Mouse (Mus musculus) intestine, embryonic 15.5 days (tissue): ENCODE measurements around the gene Cd34. TPM values are rescaled to one million over a fixed set of nuclear protein-coding genes. Genes with fewer than 3 reads are reported as not detected.

Experiments used
- ATAC-seq: fragments of 200-750 bp; cut with Nextera tagmentation; 2 replicates; pipeline ENCODE4 v1.8.0; 2017; ENCODE audit warnings: moderate TSS enrichment, moderate library complexity
- H3K27ac ChIP-seq: fragments of 300-500 bp; sonication (generic); 2 replicates; pipeline ENCODE4 v1.5.1; 2015; ENCODE audit warnings: mild to moderate bottlenecking, inconsistent platforms
- H3K27me3 ChIP-seq: fragments of 300-500 bp; sonication (generic); replicated peaks from 2 replicates; pipeline ENCODE4 v1.6.1; 2015; ENCODE audit warnings: inconsistent platforms
- H3K36me3 ChIP-seq: fragments of 300-500 bp; sonication (generic); 2 replicates; pipeline ENCODE4 v1.6.1; 2015; ENCODE audit warnings: inconsistent platforms
- H3K4me1 ChIP-seq: fragments of 300-500 bp; sonication (generic); replicated peaks from 2 replicates; pipeline ENCODE4 v1.6.1; 2015; ENCODE audit warnings: inconsistent platforms
- H3K4me2 ChIP-seq: fragments of 300-500 bp; sonication (generic); replicated peaks from 2 replicates; pipeline ENCODE4 v1.6.1; 2015; ENCODE audit warnings: mild to moderate bottlenecking, inconsistent platforms
- H3K4me3 ChIP-seq: fragments of 300-500 bp; sonication (generic); replicated peaks from 2 replicates; pipeline ENCODE4 v1.5.1; 2015; ENCODE audit warnings: inconsistent platforms
- H3K9ac ChIP-seq: fragments of 300-500 bp; sonication (generic); 2 replicates; pipeline ENCODE4 v1.6.1; 2015; ENCODE audit warnings: inconsistent platforms
- H3K9me3 ChIP-seq: fragments of 300-500 bp; sonication (generic); 2 replicates; pipeline ENCODE4 v1.6.1; 2016; ENCODE audit warnings: inconsistent platforms
- WGBS: fragments of 180-500 bp; shearing (Covaris S2); methylation state at CpG from one replicate; pipeline ENCODE4 v1.1.7; 2015; 5-methylcytosine and 5-hydroxymethylcytosine counted together
- polyA plus RNA-seq: library from polyadenylated mRNA; unstranded; fragments of >200 nt; fragmentation: Nextera tagmentation; extraction: Ambion mirVana; gene quantifications from 2 replicates; pipeline ENCODE4 v1.2.1, GENCODE M21; 2015

Gene Cd34
- polyA plus RNA-seq, 1 experiment from 2014 or later = 65.1 TPM

DNA sequence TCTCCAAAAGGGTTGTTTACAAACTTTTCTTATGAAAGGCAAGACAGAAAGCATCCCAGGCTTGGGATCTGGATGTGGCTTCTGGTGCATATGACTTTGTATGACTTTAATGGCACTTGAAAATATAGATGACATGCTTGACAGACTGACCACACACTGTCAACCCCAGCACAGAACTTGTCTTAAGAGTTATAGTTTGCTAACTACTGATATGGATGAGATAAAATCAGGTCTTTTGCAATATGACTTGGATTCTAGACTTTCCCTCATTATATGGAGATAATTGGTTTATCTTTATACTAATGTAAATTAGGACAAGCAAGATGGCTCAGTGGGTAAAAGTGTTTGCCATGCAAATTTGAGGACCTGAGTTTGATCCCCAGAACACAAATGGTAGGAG lies 4.3 kb downstream of the Cd34 start:
- Histone ChIP-seq H3K9me3 (no peaks in the 10 kb centered on the region), H3K4me2 (no peak overlapping the region), H3K9ac (no peak overlapping the region), H3K4me3 (no peak overlapping the region), H3K27ac (no peak overlapping the region), H3K36me3 (no peaks in the 10 kb centered on the region), H3K4me1 (no peaks in the 10 kb centered on the region), H3K27me3 (peaks cover 4% of the 10 kb centered on the region; the same call in 1 of the 2 replicates)
- ATAC-seq = no peak

DNA sequence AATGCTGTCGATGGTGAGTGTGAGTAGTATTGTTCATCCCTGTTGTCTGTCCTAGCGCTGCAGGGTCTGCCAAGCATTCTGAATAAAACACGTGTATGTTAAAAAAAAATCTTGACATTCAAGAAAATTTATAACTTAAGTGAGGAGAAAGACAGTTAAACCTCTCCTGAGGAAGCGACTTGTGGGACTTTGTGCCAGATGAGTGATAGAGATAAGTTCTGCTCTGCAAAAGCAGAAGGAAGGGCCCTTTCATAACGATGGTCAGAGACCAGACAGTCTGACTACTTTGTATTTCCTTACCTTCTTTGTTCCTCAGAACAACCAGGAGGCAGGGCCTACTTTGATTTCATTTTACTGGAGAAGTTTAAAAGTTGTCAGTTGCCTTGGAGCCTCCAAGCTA lies 4.9 kb downstream of the Cd34 start:
- H3K36me3 ChIP-seq = no peaks in the 10 kb centered on the region
- no peak for ATAC-seq
- peaks cover 4% of the 10 kb centered on the region; the same call in 1 of the 2 replicates for H3K27me3 ChIP-seq
- H3K4me1 ChIP-seq = no peaks in the 10 kb centered on the region
- H3K4me3 ChIP-seq = no peak overlapping the region
- H3K27ac ChIP-seq = no peak overlapping the region
- H3K9ac ChIP-seq = no peak overlapping the region
- 65% methylated on average over 5 of the region's 5 CpGs for WGBS
- no peaks in the 10 kb centered on the region for H3K9me3 ChIP-seq
- no peak overlapping the region for H3K4me2 ChIP-seq

DNA sequence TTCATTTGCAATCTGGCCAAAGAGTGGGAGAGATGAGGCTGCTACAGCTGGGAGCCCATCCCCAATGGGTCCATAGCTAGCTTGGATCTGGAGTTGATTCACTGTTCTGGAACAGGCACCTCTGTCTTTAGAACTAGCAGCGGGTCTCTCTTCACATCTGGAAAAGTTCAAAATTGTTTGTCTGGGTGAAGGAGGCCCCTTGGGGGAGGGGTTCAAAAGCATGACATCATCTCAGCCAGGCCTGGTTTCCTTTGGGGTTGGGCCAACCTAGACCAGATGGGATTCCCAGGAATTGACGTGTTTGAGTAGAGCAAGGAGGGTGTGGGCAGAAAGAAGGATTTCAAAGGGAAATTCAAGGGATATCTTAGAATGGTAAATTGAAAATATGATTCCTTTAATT lies 6.8 kb downstream of the Cd34 start:
- Histone ChIP-seq H3K27ac (no peak overlapping the region), H3K36me3 (no peaks in the 10 kb centered on the region), H3K4me1 (no peaks in the 10 kb centered on the region), H3K9ac (no peak overlapping the region), H3K9me3 (no peaks in the 10 kb centered on the region), H3K27me3 (no peaks in the 10 kb centered on the region), H3K4me2 (no peak overlapping the region), H3K4me3 (no peak overlapping the region)
- ATAC-seq = no peak
- WGBS = 31% methylated on average over 2 of the region's 2 CpGs

DNA sequence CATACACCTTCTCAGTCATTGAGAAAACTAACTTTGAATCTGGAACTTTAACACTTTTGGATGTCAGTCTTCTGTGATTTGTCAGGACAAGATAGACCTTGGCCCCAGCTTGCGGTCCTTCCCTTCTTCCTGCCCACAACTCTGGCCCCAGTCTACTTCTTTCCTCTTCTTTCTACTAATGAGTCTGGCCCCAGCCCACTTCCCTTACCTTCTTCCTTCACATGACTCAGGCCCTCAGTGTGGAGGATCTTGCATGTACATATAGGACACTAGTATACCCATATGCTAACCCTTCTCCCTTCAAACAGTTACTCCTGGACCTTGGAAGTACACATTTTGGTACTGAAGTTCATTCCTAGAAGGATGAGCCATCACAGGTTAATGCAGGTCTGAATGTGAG lies 7.8 kb downstream of the Cd34 start:
- Histone ChIP-seq H3K4me2 (no peak overlapping the region), H3K36me3 (no peaks in the 10 kb centered on the region), H3K27me3 (no peaks in the 10 kb centered on the region), H3K27ac (no peak overlapping the region), H3K9ac (no peak overlapping the region), H3K9me3 (no peaks in the 10 kb centered on the region), H3K4me3 (no peak overlapping the region), H3K4me1 (no peaks in the 10 kb centered on the region)
- ATAC-seq = no peak
- WGBS = 91% methylated on average over 1 of the region's 1 CpGs

DNA sequence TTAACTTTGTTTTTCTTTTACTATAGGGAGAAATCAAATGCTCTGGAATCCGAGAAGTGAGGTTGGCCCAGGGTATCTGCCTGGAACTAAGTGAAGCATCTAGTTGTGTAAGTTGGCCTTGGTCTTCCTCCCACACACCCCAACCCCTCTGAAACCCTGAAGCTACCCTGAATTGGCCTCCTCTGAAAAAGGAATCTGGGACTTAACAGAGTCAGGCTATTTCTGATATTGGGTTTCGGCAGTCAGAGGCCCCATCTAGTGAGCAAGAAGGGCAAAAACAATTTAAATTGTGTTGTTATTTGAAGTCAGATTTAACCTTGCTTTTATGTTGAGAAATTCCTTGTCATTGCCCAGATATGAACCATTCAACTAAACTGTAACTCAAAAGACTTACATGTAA lies 12.3 kb downstream of the Cd34 start:
- Histone ChIP-seq H3K4me2 (no peak overlapping the region), H3K9ac (no peak overlapping the region), H3K9me3 (no peaks in the 10 kb centered on the region), H3K4me1 (no peaks in the 10 kb centered on the region), H3K36me3 (no peaks in the 10 kb centered on the region), H3K27me3 (no peaks in the 10 kb centered on the region), H3K4me3 (no peak overlapping the region), H3K27ac (no peak overlapping the region)
- ATAC-seq = no peak
- 49% methylated on average over 2 of the region's 2 CpGs for WGBS

DNA sequence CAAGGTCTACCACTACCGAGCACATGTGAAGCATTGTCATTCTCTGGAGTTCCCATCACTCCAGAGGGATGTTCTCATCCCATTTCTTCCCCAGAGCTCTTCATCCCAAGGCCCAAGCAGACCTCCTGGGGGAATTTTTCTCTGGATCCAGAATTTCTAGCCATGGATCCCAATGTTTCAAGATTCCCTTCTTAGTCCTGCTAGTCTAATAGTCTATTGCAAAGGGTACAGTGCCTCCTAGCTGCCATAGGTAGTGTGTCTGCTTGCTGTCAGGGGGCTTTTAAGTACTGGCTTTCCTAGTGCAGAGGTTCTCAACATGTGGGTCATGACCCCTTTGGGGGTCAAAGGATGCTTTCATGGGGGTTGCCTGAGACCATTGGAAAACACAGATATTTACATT lies 14.3 kb downstream of the Cd34 start:
- ATAC-seq = no peak
- Histone ChIP-seq H3K4me1 (no peaks in the 10 kb centered on the region), H3K4me3 (no peak overlapping the region), H3K4me2 (no peak overlapping the region), H3K36me3 (no peaks in the 10 kb centered on the region), H3K9ac (no peak overlapping the region), H3K27me3 (no peaks in the 10 kb centered on the region), H3K27ac (no peak overlapping the region), H3K9me3 (no peaks in the 10 kb centered on the region)
- WGBS = 80% methylated on average over 1 of the region's 1 CpGs

DNA sequence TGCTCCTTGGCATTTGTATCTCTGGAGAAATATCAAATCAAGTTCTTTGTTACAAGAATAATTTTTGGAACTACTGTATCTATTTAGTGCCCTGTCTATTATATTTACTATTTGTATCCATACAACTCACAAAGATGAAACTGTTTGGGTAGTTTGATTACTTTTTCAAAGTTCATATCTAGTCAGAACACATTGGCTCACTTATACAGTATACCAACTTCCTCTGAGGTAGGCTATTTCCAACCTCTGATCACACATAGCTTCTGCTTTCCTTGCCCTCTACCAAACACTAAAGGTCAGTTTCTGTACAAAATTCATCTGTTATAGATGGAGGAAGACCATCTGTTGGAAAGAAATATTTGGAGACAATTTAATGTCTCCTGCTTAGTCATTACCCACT lies 16.1 kb downstream of the Cd34 start:
- Histone ChIP-seq H3K36me3 (no peaks in the 10 kb centered on the region), H3K4me2 (no peak overlapping the region), H3K27me3 (no peaks in the 10 kb centered on the region), H3K9me3 (no peaks in the 10 kb centered on the region), H3K9ac (no peak overlapping the region), H3K4me1 (no peaks in the 10 kb centered on the region), H3K4me3 (no peak overlapping the region), H3K27ac (no peak overlapping the region)
- ATAC-seq = no peak

DNA sequence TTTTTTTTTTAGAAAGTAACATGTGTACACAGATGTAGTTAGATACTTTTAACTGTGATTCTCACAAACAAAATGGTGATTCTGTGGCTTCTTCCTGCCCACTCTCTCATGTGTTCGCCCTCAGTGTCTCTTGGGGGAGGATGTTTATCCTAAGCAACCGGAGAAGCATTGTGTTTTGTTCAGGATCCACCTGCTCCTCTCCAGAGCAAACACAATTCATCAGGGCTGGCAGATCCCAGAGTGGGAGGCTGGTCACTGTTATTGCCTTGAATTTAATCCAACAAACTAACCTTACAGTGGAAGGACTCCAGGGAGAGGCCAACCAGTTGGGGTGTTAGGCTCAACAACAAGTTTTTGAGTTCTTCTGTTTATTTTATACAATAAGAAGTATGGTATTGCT lies 17.1 kb downstream of the Cd34 start:
- no peaks in the 10 kb centered on the region for H3K36me3 ChIP-seq
- H3K4me1 ChIP-seq = no peaks in the 10 kb centered on the region
- H3K9me3 ChIP-seq = no peaks in the 10 kb centered on the region
- no peak overlapping the region for H3K9ac ChIP-seq
- no peak overlapping the region for H3K4me2 ChIP-seq
- no peak overlapping the region for H3K27ac ChIP-seq
- no peak overlapping the region for H3K4me3 ChIP-seq
- ATAC-seq = no peak
- WGBS = 18% methylated on average over 2 of the region's 2 CpGs
- no peaks in the 10 kb centered on the region for H3K27me3 ChIP-seq

DNA sequence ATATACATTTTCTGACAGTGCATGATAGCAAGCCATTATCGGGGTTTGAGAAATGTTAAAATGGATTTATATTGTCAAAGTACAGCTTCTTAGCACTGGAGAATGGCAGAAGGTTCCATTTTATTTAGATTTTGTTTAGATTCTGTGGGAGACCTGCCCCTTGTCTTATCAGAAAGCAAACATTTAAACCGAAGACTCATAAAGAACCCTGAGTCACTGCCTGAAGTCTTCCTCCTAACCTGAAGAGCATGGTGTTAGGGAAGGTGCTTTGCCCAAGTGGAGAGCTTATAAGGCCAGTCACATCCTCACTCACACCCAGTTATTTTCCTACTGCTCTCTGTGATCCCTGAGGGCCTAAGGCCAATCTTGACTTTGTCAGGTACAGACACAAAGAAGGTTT lies 18.4 kb downstream of the Cd34 start:
- Histone ChIP-seq H3K4me2 (no peak overlapping the region), H3K9me3 (no peaks in the 10 kb centered on the region), H3K27ac (no peak overlapping the region), H3K9ac (no peak overlapping the region), H3K4me1 (no peaks in the 10 kb centered on the region), H3K36me3 (no peaks in the 10 kb centered on the region), H3K4me3 (no peak overlapping the region), H3K27me3 (no peaks in the 10 kb centered on the region)
- 59% methylated on average over 2 of the region's 2 CpGs for WGBS
- no peak for ATAC-seq

DNA sequence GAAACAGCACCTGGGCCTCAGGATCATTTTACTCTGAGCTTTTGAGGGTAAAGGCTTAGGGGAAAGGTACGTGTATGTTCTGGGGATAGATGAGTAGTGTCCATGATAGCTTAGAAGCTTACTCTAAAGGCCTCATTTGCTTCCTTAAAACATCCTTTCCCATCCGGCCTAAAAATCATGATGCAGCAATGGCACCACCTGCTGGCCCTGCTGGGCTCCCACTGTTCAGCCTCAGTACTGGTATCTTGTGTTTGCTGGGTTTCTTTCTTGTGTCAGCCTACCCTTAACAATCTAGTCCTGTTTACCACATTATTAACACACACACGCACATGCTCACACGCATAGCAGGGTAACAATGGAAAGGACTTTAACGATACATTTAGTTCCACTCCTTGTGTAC lies 23.6 kb downstream of the Cd34 start:
- H3K27ac ChIP-seq = no peak overlapping the region
- H3K36me3 ChIP-seq = no peaks in the 10 kb centered on the region
- no peak overlapping the region for H3K4me3 ChIP-seq
- no peaks in the 10 kb centered on the region for H3K27me3 ChIP-seq
- 31% methylated on average over 5 of the region's 5 CpGs for WGBS
- no peak overlapping the region for H3K9ac ChIP-seq
- H3K9me3 ChIP-seq = no peaks in the 10 kb centered on the region
- no peak overlapping the region for H3K4me2 ChIP-seq
- no peaks in the 10 kb centered on the region for H3K4me1 ChIP-seq
- peak; percentile 53; the same call in 1 of the 2 replicates for ATAC-seq

DNA sequence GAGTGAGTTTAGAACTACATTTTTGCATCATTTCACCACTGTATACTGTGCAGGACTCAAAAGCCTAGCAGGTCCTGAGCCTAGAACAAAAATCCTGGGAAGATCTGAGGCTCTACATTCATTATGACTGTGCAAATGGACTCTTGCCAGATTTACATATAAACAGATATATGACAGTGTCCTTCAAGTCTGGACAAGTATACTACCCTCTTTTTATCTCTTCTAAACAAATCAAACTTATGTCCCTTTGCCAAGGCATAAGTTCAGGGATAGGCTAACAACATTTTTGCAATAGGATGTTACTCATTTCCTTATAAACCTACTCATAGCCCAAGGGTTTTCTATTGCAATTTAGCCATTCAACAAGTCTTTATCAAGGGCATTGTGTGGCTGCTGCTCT lies 24.1 kb downstream of the Cd34 start:
- H3K27me3 ChIP-seq = no peaks in the 10 kb centered on the region
- no peaks in the 10 kb centered on the region for H3K4me1 ChIP-seq
- H3K9me3 ChIP-seq = no peaks in the 10 kb centered on the region
- no peak overlapping the region for H3K27ac ChIP-seq
- H3K4me2 ChIP-seq = no peak overlapping the region
- no peak for ATAC-seq
- H3K4me3 ChIP-seq = no peak overlapping the region
- H3K36me3 ChIP-seq = no peaks in the 10 kb centered on the region
- H3K9ac ChIP-seq = no peak overlapping the region

DNA sequence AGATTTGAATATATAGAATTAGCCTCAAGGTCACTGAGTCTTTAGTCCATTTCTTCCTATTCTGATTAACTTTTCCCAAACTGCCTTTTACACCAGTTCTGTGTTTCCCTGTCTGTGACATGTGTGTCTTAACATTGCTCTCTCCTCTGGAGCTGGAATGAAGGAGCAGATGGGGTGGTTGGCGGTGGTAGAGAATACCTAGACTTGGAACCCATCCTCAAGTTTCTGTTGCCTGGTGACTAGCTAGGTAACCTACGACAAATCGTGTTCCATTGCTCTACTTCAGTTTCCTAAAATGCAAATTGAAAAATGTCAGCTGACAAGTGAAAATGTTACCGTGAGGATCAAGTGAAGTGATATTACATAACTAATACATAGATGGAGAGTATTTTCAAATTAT lies 33.4 kb downstream of the Cd34 start:
- peaks cover 5% of the 10 kb centered on the region for H3K4me1 ChIP-seq
- ATAC-seq = no peak
- WGBS = 88% methylated on average over 4 of the region's 4 CpGs
- H3K9me3 ChIP-seq = no peaks in the 10 kb centered on the region
- no peak overlapping the region for H3K9ac ChIP-seq
- no peak overlapping the region for H3K4me3 ChIP-seq
- H3K27me3 ChIP-seq = no peaks in the 10 kb centered on the region
- no peak overlapping the region for H3K27ac ChIP-seq
- no peak overlapping the region for H3K4me2 ChIP-seq
- H3K36me3 ChIP-seq = no peaks in the 10 kb centered on the region

DNA sequence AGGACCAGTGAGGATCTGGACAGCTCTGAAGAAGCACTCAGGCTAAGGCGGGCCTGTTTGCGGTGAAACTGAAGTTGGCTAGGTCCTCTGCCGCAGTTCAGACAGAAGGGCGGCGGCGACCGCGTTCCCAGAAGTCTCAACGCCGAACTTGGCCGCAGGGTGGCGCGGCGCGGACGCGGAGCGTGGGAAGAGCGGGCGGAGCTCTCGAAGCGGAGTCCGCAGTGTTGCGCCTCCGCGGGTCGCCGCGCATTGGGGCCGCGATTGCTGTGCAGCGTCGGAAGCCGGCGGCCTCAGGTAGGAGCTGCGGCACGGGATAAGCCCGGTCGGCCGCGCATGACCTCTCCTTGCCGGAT lies 37.5 kb downstream of the Cd34 start:
- Histone ChIP-seq H3K9me3 (no peaks in the 10 kb centered on the region), H3K9ac (peak overlapping the region; percentile 71), H3K4me3 (peak overlapping the region; percentile 77), H3K4me2 (peak overlapping the region; percentile 95), H3K27ac (peak overlapping the region; percentile 82), H3K4me1 (peaks cover 13% of the 10 kb centered on the region), H3K36me3 (no peaks in the 10 kb centered on the region), H3K27me3 (no peaks in the 10 kb centered on the region)
- peak; percentile 96 for ATAC-seq
- under 1% methylated on average over 42 of the region's 42 CpGs for WGBS
